Mouse (Mus musculus) forebrain, embryonic 12.5 days (tissue): ENCODE measurements at regions not wholly inside any gene's neighbourhood (a gene's known extent, or its start where the extent isn't known, plus 50 kb on each side); places are given as distances from the start of the nearest gene placed in this dataset.

ENCODE experiments used
- ATAC-seq: fragments of 200-750 bp; cut with Nextera tagmentation; 2 replicates; pipeline ENCODE4 v1.8.0; 2017; ENCODE audit warnings: moderate TSS enrichment; ENCODE audit not compliant: low FRiP score
- H3K27ac ChIP-seq: fragments of 300-500 bp; sonication (generic); 2 replicates; pipeline ENCODE4 v1.5.1; 2016; ENCODE audit warnings: mild to moderate bottlenecking
- H3K27me3 ChIP-seq: fragments of 300-500 bp; sonication (generic); 2 replicates; pipeline ENCODE4 v1.6.1; 2016; ENCODE audit warnings: mild to moderate bottlenecking
- H3K36me3 ChIP-seq: fragments of 300-500 bp; sonication (generic); replicated peaks from 2 replicates; pipeline ENCODE4 v1.6.1; 2016; ENCODE audit warnings: mild to moderate bottlenecking
- H3K4me1 ChIP-seq: fragments of 300-500 bp; sonication (generic); 2 replicates; pipeline ENCODE4 v1.6.1; 2016
- H3K4me2 ChIP-seq: fragments of 300-500 bp; sonication (generic); 2 replicates; pipeline ENCODE4 v1.6.1; 2016; ENCODE audit warnings: mild to moderate bottlenecking, moderate library complexity
- H3K4me3 ChIP-seq: fragments of 300-500 bp; sonication (generic); replicated peaks from 2 replicates; pipeline ENCODE4 v1.5.1; 2016; ENCODE audit warnings: mild to moderate bottlenecking
- H3K9ac ChIP-seq: fragments of 300-500 bp; sonication (generic); 2 replicates; pipeline ENCODE4 v1.6.1; 2016; ENCODE audit warnings: mild to moderate bottlenecking
- H3K9me3 ChIP-seq: fragments of 300-500 bp; sonication (generic); 2 replicates; pipeline ENCODE4 v1.6.1; 2016
- WGBS: fragments of 180-500 bp; shearing (Covaris S2); methylation state at CpG from one replicate; pipeline ENCODE4 v1.1.7; 2016; 5-methylcytosine and 5-hydroxymethylcytosine counted together

DNA sequence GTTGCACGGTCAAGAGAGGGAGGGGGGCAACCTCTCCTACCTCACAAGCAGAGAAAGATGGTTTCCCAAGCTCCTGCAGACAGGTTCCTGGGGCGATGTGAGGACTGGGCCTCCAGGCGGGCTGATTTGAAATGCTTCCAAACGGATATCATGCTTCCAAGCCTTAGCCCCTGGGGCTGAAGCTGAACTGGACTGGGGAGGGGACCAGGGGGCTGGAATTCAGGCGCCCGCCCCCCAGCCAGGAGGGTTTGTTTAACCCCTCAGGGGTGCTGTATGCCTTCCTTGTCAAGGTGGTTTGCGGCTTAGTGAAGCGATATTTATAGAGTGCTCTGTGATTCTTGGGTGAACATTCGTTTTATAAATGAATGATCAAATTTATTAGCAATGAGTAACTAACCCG, 210.0 kb downstream of the Wnt5a start:
- no peak overlapping the region for H3K4me2 ChIP-seq
- no peak for ATAC-seq

GRCm38 (mm10) chr14:28720545-28720944, 216.0 kb downstream of the Wnt5a start:
- H3K36me3 ChIP-seq = no peaks in the 10 kb centered on the region
- H3K4me2 ChIP-seq = no peak overlapping the region
- H3K27ac ChIP-seq = no peak overlapping the region
- no peaks in the 10 kb centered on the region for H3K9me3 ChIP-seq
- WGBS = 93% methylated on average over 3 of the region's 3 CpGs
- H3K4me3 ChIP-seq = no peak overlapping the region
- no peaks in the 10 kb centered on the region for H3K27me3 ChIP-seq
- H3K4me1 ChIP-seq = no peaks in the 10 kb centered on the region
- no peak for ATAC-seq
- H3K9ac ChIP-seq = no peak overlapping the region

More for the DNA sequence above, 210.0 kb downstream of the Wnt5a start:
- no peaks in the 10 kb centered on the region for H3K4me1 ChIP-seq
- H3K4me3 ChIP-seq = no peak overlapping the region
- H3K9me3 ChIP-seq = no peaks in the 10 kb centered on the region
- no peak overlapping the region for H3K27ac ChIP-seq
- no peaks in the 10 kb centered on the region for H3K27me3 ChIP-seq
- H3K9ac ChIP-seq = no peak overlapping the region
- H3K36me3 ChIP-seq = no peaks in the 10 kb centered on the region
- 73% methylated on average over 10 of the region's 10 CpGs for WGBS

DNA sequence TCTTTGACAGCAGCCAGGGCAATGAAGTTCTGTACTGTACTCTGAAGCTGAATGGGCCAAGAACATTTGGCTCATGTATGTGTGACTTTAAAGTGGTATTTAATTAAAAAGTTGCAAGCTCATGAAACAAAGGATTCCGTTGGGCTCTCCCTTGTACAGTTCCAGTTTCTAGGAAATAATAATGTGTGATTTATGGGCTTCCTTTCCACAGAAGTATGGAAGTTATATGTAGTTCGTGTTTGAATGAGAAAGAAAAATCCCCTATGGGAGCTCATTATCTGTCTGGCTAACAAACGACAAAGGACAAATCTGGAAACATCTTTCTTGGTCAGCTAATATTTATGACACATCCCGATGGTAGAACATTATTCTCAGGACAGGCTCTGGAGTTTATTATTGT, 221.1 kb downstream of the Wnt5a start:
- no peaks in the 10 kb centered on the region for H3K27me3 ChIP-seq
- WGBS = 90% methylated on average over 4 of the region's 4 CpGs
- no peak overlapping the region for H3K27ac ChIP-seq
- H3K9me3 ChIP-seq = no peaks in the 10 kb centered on the region
- no peak overlapping the region for H3K4me3 ChIP-seq
- H3K36me3 ChIP-seq = no peaks in the 10 kb centered on the region
- no peak for ATAC-seq
- no peak overlapping the region for H3K4me2 ChIP-seq
- H3K4me1 ChIP-seq = no peaks in the 10 kb centered on the region
- no peak overlapping the region for H3K9ac ChIP-seq

GRCm38 (mm10) chr14:28733496-28733895, 228.9 kb downstream of the Wnt5a start:
- ATAC-seq = no peak
- Histone ChIP-seq H3K9me3 (no peaks in the 10 kb centered on the region), H3K9ac (no peak overlapping the region), H3K27me3 (no peaks in the 10 kb centered on the region), H3K4me3 (no peak overlapping the region), H3K27ac (no peak overlapping the region), H3K4me1 (no peaks in the 10 kb centered on the region), H3K36me3 (no peaks in the 10 kb centered on the region), H3K4me2 (no peak overlapping the region)
- 75% methylated on average over 5 of the region's 5 CpGs for WGBS

- ATAC-seq = no peak
- H3K27me3 ChIP-seq = no peaks in the 10 kb centered on the region
- H3K4me3 ChIP-seq = no peak overlapping the region
- H3K36me3 ChIP-seq = no peaks in the 10 kb centered on the region
- H3K4me2 ChIP-seq = no peak overlapping the region
- no peak overlapping the region for H3K9ac ChIP-seq
- H3K9me3 ChIP-seq = no peaks in the 10 kb centered on the region
- no peaks in the 10 kb centered on the region for H3K4me1 ChIP-seq
- 81% methylated on average over 5 of the region's 5 CpGs for WGBS
- no peak overlapping the region for H3K27ac ChIP-seq
These were observed 230.9 kb downstream of the Wnt5a start for GRCm38 (mm10) chr14:28735446-28735845.

DNA sequence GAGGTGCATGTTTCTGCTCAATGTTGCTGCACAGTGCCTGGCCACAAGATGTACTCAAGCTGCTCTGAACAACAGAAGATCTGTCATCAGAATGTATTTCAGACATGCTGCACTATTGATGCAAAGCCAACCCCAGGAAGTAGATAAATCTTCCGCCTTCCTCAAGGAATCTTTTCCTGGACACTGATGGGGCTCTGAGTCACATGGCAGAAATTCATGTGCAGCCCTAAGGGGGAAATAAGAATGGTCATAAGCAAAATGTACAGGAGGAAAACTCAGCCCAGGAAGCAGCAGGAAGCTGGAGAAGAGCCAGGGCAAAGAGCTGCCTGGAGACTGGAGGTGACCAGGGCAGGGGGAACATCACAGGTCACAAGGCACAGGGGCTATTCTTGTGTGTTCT, 235.5 kb downstream of the Wnt5a start:
- Histone ChIP-seq H3K4me2 (no peak overlapping the region), H3K27ac (no peak overlapping the region), H3K9me3 (no peaks in the 10 kb centered on the region), H3K4me3 (no peak overlapping the region), H3K9ac (no peak overlapping the region), H3K4me1 (no peaks in the 10 kb centered on the region; the same call in 1 of the 2 replicates), H3K27me3 (no peaks in the 10 kb centered on the region), H3K36me3 (no peaks in the 10 kb centered on the region)
- 98% methylated on average over 1 of the region's 1 CpGs for WGBS
- ATAC-seq = no peak

GRCm38 (mm10) chr14:28741418-28741817, 236.9 kb downstream of the Wnt5a start:
- H3K9me3 ChIP-seq = no peaks in the 10 kb centered on the region
- no peaks in the 10 kb centered on the region for H3K36me3 ChIP-seq
- 88% methylated on average over 2 of the region's 2 CpGs for WGBS
- no peak for ATAC-seq
- H3K4me1 ChIP-seq = no peaks in the 10 kb centered on the region; the same call in 1 of the 2 replicates
- H3K4me3 ChIP-seq = no peak overlapping the region
- H3K4me2 ChIP-seq = no peak overlapping the region
- no peak overlapping the region for H3K27ac ChIP-seq
- H3K9ac ChIP-seq = no peak overlapping the region
- no peaks in the 10 kb centered on the region for H3K27me3 ChIP-seq

DNA sequence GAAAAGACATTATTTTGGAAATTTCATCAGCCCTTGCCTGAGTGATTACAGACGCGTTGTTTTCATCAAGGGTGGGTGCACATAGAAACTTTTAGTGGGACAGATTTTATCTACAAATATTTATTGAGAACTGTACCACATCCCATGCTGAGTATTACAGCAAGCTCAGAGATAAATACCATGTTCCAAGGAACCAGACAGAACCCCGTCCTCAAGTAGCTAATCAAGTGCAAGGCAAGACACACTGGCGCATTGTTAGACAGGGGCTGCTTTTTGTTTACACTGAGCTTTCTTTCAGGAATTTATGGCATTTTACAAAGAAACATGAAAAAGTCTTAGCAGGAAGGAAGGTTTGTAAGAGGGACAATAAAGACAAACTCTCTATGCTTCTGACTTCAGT, 239.1 kb downstream of the Wnt5a start:
- Histone ChIP-seq H3K9ac (no peak overlapping the region), H3K27ac (no peak overlapping the region), H3K27me3 (no peaks in the 10 kb centered on the region), H3K36me3 (no peaks in the 10 kb centered on the region), H3K4me3 (no peak overlapping the region), H3K4me2 (no peak overlapping the region), H3K9me3 (no peaks in the 10 kb centered on the region), H3K4me1 (no peaks in the 10 kb centered on the region; the same call in 1 of the 2 replicates)
- 84% methylated on average over 4 of the region's 4 CpGs for WGBS
- ATAC-seq = no peak

DNA sequence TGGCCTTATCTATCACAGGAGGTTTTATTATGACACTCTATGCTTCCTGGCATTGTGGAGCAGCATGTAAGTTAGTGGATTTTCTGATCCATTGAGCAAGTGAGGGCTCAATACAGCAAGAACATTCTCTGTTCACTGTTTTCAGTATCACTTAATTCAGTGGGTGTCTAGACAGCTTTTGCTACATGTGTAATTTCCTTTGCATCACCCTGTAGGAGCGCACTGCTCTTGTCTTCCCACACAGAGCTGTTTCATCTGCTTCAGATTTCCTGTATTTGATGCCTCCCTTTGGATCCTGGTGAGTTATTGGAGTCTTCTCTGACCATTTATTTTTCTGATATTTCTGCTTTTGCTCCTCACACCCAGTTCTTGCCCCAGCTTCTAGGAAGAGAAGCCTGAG, 245.8 kb downstream of the Wnt5a start:
- no peaks in the 10 kb centered on the region for H3K9me3 ChIP-seq
- no peaks in the 10 kb centered on the region for H3K36me3 ChIP-seq
- ATAC-seq = no peak
- H3K4me1 ChIP-seq = no peaks in the 10 kb centered on the region
- 100% methylated on average over 1 of the region's 1 CpGs for WGBS
- no peak overlapping the region for H3K4me2 ChIP-seq
- H3K27me3 ChIP-seq = no peaks in the 10 kb centered on the region
- H3K4me3 ChIP-seq = no peak overlapping the region
- H3K27ac ChIP-seq = no peak overlapping the region
- H3K9ac ChIP-seq = no peak overlapping the region

DNA sequence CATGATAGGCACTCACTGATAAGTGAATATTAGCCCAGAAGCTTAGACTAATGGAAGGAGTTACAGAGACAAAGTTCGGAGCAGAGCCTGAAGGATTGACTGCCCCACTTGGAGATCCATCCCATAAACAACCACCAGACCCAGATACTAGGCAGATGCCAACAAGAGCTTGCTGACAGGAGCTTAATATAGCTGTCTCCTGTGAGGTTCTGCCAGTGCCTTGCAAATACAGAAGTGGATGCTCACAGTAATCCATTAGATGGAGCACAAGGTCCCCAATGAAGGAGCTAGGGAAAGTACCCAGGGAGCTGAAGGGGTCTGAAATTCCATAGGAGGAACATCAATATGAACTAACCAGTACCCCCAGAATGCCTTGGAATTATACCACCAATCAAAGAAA, 252.8 kb upstream of the Lrtm1 start:
- Histone ChIP-seq H3K27me3 (no peaks in the 10 kb centered on the region), H3K9me3 (no peaks in the 10 kb centered on the region), H3K4me2 (no peak overlapping the region), H3K4me3 (no peak overlapping the region), H3K4me1 (no peaks in the 10 kb centered on the region), H3K36me3 (no peaks in the 10 kb centered on the region), H3K9ac (no peak overlapping the region), H3K27ac (no peak overlapping the region)
- no peak for ATAC-seq
- WGBS = 78% methylated on average over 1 of the region's 1 CpGs

GRCm38 (mm10) chr14:28773068-28773467, 244.9 kb upstream of the Lrtm1 start:
- 86% methylated on average over 11 of the region's 11 CpGs for WGBS
- no peaks in the 10 kb centered on the region for H3K27me3 ChIP-seq
- H3K9me3 ChIP-seq = no peaks in the 10 kb centered on the region
- H3K4me2 ChIP-seq = no peak overlapping the region
- H3K27ac ChIP-seq = no peak overlapping the region
- H3K36me3 ChIP-seq = no peaks in the 10 kb centered on the region
- no peak for ATAC-seq
- no peak overlapping the region for H3K9ac ChIP-seq
- no peak overlapping the region for H3K4me3 ChIP-seq
- no peaks in the 10 kb centered on the region for H3K4me1 ChIP-seq

DNA sequence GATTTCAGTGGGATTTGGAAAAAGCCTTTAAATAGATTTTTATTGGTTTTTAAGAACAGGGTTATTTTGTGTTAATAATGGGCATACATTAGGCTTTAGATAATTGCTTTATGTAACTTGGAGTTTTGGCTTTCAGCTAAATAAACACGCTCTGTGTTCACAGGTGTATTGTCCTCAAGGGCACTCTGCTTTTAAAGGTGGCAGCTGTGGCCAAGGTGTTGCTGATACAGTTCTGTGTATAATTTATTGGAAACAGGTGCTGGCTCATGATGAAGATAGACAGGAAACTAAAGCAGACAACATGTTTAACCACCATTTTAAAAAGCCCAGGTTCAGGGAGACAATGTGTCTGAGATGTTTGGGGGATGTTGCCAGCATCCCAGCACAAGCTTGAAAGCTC, 242.3 kb upstream of the Lrtm1 start:
- Histone ChIP-seq H3K9me3 (no peaks in the 10 kb centered on the region), H3K27ac (no peak overlapping the region), H3K4me3 (no peak overlapping the region), H3K36me3 (no peaks in the 10 kb centered on the region), H3K4me2 (no peak overlapping the region), H3K4me1 (no peaks in the 10 kb centered on the region), H3K27me3 (no peaks in the 10 kb centered on the region), H3K9ac (no peak overlapping the region)
- ATAC-seq = no peak
- 79% methylated on average over 1 of the region's 1 CpGs for WGBS

DNA sequence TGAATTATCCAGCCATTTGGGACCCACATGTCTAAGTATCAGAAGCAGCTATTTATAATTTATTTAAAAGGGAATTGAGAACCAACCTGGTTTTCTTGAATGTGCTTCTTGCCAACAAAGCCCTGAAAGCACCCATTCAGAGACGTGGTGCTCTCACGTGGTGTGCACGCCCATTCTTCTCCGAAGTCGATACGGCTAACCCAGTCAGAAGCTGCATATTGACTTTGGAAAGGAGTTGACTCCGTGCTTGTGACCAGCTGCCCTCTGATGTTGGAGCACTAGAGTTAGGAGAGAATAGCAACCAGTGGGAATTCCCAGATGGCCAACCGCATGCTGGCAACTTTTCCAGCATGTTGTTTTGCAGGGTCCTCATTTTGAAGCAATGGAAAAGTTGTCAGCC, 240.2 kb upstream of the Lrtm1 start:
- Histone ChIP-seq H3K27ac (no peak overlapping the region), H3K9ac (no peak overlapping the region), H3K4me1 (no peaks in the 10 kb centered on the region), H3K4me2 (no peak overlapping the region), H3K36me3 (no peaks in the 10 kb centered on the region), H3K9me3 (no peaks in the 10 kb centered on the region), H3K27me3 (no peaks in the 10 kb centered on the region), H3K4me3 (no peak overlapping the region)
- no peak for ATAC-seq
- WGBS = 87% methylated on average over 8 of the region's 8 CpGs

GRCm38 (mm10) chr14:28781660-28782059, 236.3 kb upstream of the Lrtm1 start:
- Histone ChIP-seq H3K4me1 (no peaks in the 10 kb centered on the region), H3K27me3 (no peaks in the 10 kb centered on the region), H3K27ac (no peak overlapping the region), H3K4me2 (no peak overlapping the region), H3K9ac (no peak overlapping the region), H3K9me3 (no peaks in the 10 kb centered on the region), H3K36me3 (no peaks in the 10 kb centered on the region), H3K4me3 (no peak overlapping the region)
- ATAC-seq = no peak
- WGBS = 90% methylated on average over 7 of the region's 7 CpGs
